Mouse (Mus musculus): ENCODE data around the gene Icos.

Gene Icos

GRCm38 (mm10) chr1:60961080-60961479 is 16.6 kb upstream of the Icos start:
- DNase-seq (ENCODE audit: extremely low read depth, low read depth, low spot score): no peak

- DNase-seq (ENCODE audit: extremely low read depth, low read depth, low spot score): no peak
Measured at GRCm38 (mm10) chr1:60962095-60962494, 15.6 kb upstream of the Icos start.

- DNase-seq (ENCODE audit: extremely low read depth, low read depth, low spot score): no peak
Measured at GRCm38 (mm10) chr1:60967521-60967920, 10.2 kb upstream of the Icos start.

- no peak for DNase-seq (ENCODE audit: extremely low read depth, low read depth, low spot score)
Measured at GRCm38 (mm10) chr1:60970846-60971245, 6.9 kb upstream of the Icos start.

GRCm38 (mm10) chr1:60974221-60974620 is 3.5 kb upstream of the Icos start:
- no peak for DNase-seq (ENCODE audit: extremely low read depth, low read depth, low spot score)

GRCm38 (mm10) chr1:60975646-60976294 is 2.0 kb upstream of the Icos start:
- no peak for DNase-seq (ENCODE audit: extremely low read depth, low read depth, low spot score)

- DNase-seq (ENCODE audit: extremely low read depth, low read depth, low spot score): no peak
Measured at GRCm38 (mm10) chr1:60979126-60979842, 1.6 kb downstream of the Icos start.

- DNase-seq (ENCODE audit: extremely low read depth, low read depth, low spot score): no peak
Measured at GRCm38 (mm10) chr1:60979843-60980235, 2.1 kb downstream of the Icos start.

GRCm38 (mm10) chr1:60985075-60985474 is 7.3 kb downstream of the Icos start:
- DNase-seq (ENCODE audit: extremely low read depth, low read depth, low spot score): no peak

GRCm38 (mm10) chr1:60986141-60986540 is 8.4 kb downstream of the Icos start:
- DNase-seq (ENCODE audit: extremely low read depth, low read depth, low spot score): no peak

GRCm38 (mm10) chr1:60989086-60989485 is 11.4 kb downstream of the Icos start:
- DNase-seq (ENCODE audit: extremely low read depth, low read depth, low spot score): no peak

- DNase-seq (ENCODE audit: extremely low read depth, low read depth, low spot score): no peak
Measured at GRCm38 (mm10) chr1:60990305-60990704, 12.6 kb downstream of the Icos start.

- DNase-seq (ENCODE audit: extremely low read depth, low read depth, low spot score): no peak
Measured at GRCm38 (mm10) chr1:60998008-60998557, 20.4 kb downstream of the Icos start.

- no peak for DNase-seq (ENCODE audit: extremely low read depth, low read depth, low spot score)
Measured at GRCm38 (mm10) chr1:60998689-60999088, 21.0 kb downstream of the Icos start.

GRCm38 (mm10) chr1:61001786-61002354 is 24.1 kb downstream of the Icos start:
- DNase-seq (ENCODE audit: extremely low read depth, low read depth, low spot score): no peak

- no peak for DNase-seq (ENCODE audit: extremely low read depth, low read depth, low spot score)
Measured at GRCm38 (mm10) chr1:61006229-61006628, 28.5 kb downstream of the Icos start.

GRCm38 (mm10) chr1:61007516-61007915 is 29.8 kb downstream of the Icos start:
- DNase-seq (ENCODE audit: extremely low read depth, low read depth, low spot score): no peak

- DNase-seq (ENCODE audit: extremely low read depth, low read depth, low spot score): no peak
Measured at GRCm38 (mm10) chr1:61016578-61017118, 38.9 kb downstream of the Icos start.

GRCm38 (mm10) chr1:61026712-61027111 is 49.0 kb downstream of the Icos start:
- DNase-seq (ENCODE audit: extremely low read depth, low read depth, low spot score): no peak

- DNase-seq (ENCODE audit: extremely low read depth, low read depth, low spot score): no peak
Measured at GRCm38 (mm10) chr1:61027519-61027918, 49.8 kb downstream of the Icos start.

GRCm38 (mm10) chr1:61029919-61030318 is 52.2 kb downstream of the Icos start:
- no peak for DNase-seq (ENCODE audit: extremely low read depth, low read depth, low spot score)

- DNase-seq (ENCODE audit: extremely low read depth, low read depth, low spot score): no peak
Measured at GRCm38 (mm10) chr1:61030532-61030931, 52.8 kb downstream of the Icos start.
